Comparison of ENCODE assay signal across 8 mouse cellular contexts in genomic region chr14:51983855-51984246, GRCm38 (mm10). TPM values are rescaled to one million over a fixed set of nuclear protein-coding genes. Genes with fewer than 3 reads are reported as not detected.
DNase-seq lines count a peak whose midpoint lies in the region; ATAC-seq and TF ChIP-seq lines count a peak whose summit lies in the region.

No protein-coding gene starts in this region.

- peak overlapping the region; percentile 89 for H3K4me2 ChIP-seq in kidney, postnatal 0 days (ENCODE audit: low read length)
- H3K4me2 ChIP-seq in embryonic facial prominence, embryonic 12.5 days (replicated peaks) = peak overlapping the region; percentile 73
- peak overlapping the region; percentile 85 for H3K4me2 ChIP-seq in intestine, embryonic 16.5 days (ENCODE audit: low read depth, low read length)
- H3K4me2 ChIP-seq in neural tube, embryonic 12.5 days (replicated peaks) = peak overlapping the region; percentile 80

- H3K4me3 ChIP-seq in kidney, postnatal 0 days (replicated peaks; ENCODE audit: low read depth, low read length) = peak overlapping the region; percentile 83
- H3K4me3 ChIP-seq in embryonic facial prominence, embryonic 12.5 days = peak overlapping the region; percentile 72
- H3K4me3 ChIP-seq in intestine, embryonic 16.5 days (ENCODE audit: low read length) = peak overlapping the region; percentile 67
- H3K4me3 ChIP-seq in neural tube, embryonic 12.5 days = peak overlapping the region; percentile 69

- no peaks in the 10 kb centered on the region for H3K9me3 ChIP-seq in kidney, postnatal 0 days (replicated peaks; ENCODE audit: low read length)
- H3K9me3 ChIP-seq in embryonic facial prominence, embryonic 12.5 days = no peaks in the 10 kb centered on the region
- no peaks in the 10 kb centered on the region for H3K9me3 ChIP-seq in intestine, embryonic 16.5 days (ENCODE audit: control insufficient read depth, low read length)
- no peaks in the 10 kb centered on the region for H3K9me3 ChIP-seq in neural tube, embryonic 12.5 days

- DNase-seq in kidney, postnatal 0 days (ENCODE audit: low spot score) = no peak
- DNase-seq in kidney, adult 9 months = no peak
- DNase-seq in adrenal gland, postnatal 25 days = no peak
- DNase-seq in urinary bladder, postnatal 10 days (ENCODE audit: low spot score) = no peak

- no peak for ATAC-seq in kidney, postnatal 0 days (replicated peaks; ENCODE audit: low FRiP score, low read depth)
- ATAC-seq in embryonic facial prominence, embryonic 12.5 days (ENCODE audit: insufficient number of reproducible peaks, insufficient read depth, low FRiP score, low TSS enrichment) = no peak
- ATAC-seq in intestine, embryonic 16.5 days = no peak
- ATAC-seq in neural tube, embryonic 12.5 days (ENCODE audit: low FRiP score, low read depth) = no peak
- no peak for ATAC-seq in erythroid progenitor cell, adult 5-6 weeks (replicated peaks; ENCODE audit: low FRiP score, poor library complexity, severe bottlenecking)

- peaks cover 5% of the 10 kb centered on the region; the same call in 1 of the 2 replicates for H3K4me1 ChIP-seq in kidney, postnatal 0 days (replicated peaks; ENCODE audit: insufficient read depth, low read length)
- H3K4me1 ChIP-seq in embryonic facial prominence, embryonic 12.5 days = peaks cover 23% of the 10 kb centered on the region
- H3K4me1 ChIP-seq in intestine, embryonic 16.5 days (ENCODE audit: control insufficient read depth, insufficient read depth, low read length) = peaks cover 12% of the 10 kb centered on the region; the same call in 1 of the 2 replicates
- peaks cover 25% of the 10 kb centered on the region for H3K4me1 ChIP-seq in neural tube, embryonic 12.5 days

- 0 out of 2 replicates have a peak, but pooled peaks cover 7% of the 10 kb centered on the region for H3K36me3 ChIP-seq in kidney, postnatal 0 days (ENCODE audit: insufficient read depth, low read length)
- peaks cover 18% of the 10 kb centered on the region for H3K36me3 ChIP-seq in embryonic facial prominence, embryonic 12.5 days
- 0 out of 2 replicates have a peak, but pooled peaks cover 3% of the 10 kb centered on the region for H3K36me3 ChIP-seq in intestine, embryonic 16.5 days (ENCODE audit: control insufficient read depth, insufficient read depth, low read length)
- H3K36me3 ChIP-seq in neural tube, embryonic 12.5 days = peaks cover 8% of the 10 kb centered on the region

- peak overlapping the region; percentile 95 for H3K27ac ChIP-seq in kidney, postnatal 0 days
- peak overlapping the region; percentile 98 for H3K27ac ChIP-seq in embryonic facial prominence, embryonic 12.5 days
- H3K27ac ChIP-seq in intestine, embryonic 16.5 days (ENCODE audit: low read length) = 0 out of 2 replicates have a peak overlapping the region, but pooled peaks have one; percentile 92
- H3K27ac ChIP-seq in neural tube, embryonic 12.5 days = no peak overlapping the region

- WGBS in kidney, postnatal 0 days = 17% methylated on average over 10 of the region's 10 CpGs
- WGBS in embryonic facial prominence, embryonic 12.5 days = 5% methylated on average over 10 of the region's 10 CpGs
- 28% methylated on average over 10 of the region's 10 CpGs for WGBS in intestine, embryonic 16.5 days
- 8% methylated on average over 10 of the region's 10 CpGs for WGBS in neural tube, embryonic 12.5 days

- no peak for TF ChIP-seq CTCF in kidney, postnatal 0 days (IDR thresholded peaks at IDR 0.05; ENCODE audit: low read depth)

- H3K9ac ChIP-seq in kidney, postnatal 0 days (ENCODE audit: low read depth, low read length) = peak overlapping the region; percentile 86
- H3K9ac ChIP-seq in embryonic facial prominence, embryonic 12.5 days = peak overlapping the region; percentile 81
- H3K9ac ChIP-seq in intestine, embryonic 16.5 days (ENCODE audit: low read depth, low read length) = peak overlapping the region; percentile 82
- H3K9ac ChIP-seq in neural tube, embryonic 12.5 days = peak overlapping the region; percentile 82

- H3K27me3 ChIP-seq in kidney, postnatal 0 days (ENCODE audit: insufficient read depth, low read length) = no peaks in the 10 kb centered on the region
- no peaks in the 10 kb centered on the region for H3K27me3 ChIP-seq in embryonic facial prominence, embryonic 12.5 days
- no peaks in the 10 kb centered on the region for H3K27me3 ChIP-seq in intestine, embryonic 16.5 days (replicated peaks; ENCODE audit: control insufficient read depth, insufficient read depth, low read length)
- H3K27me3 ChIP-seq in neural tube, embryonic 12.5 days (replicated peaks) = no peaks in the 10 kb centered on the region

RNA-seq across cellular contexts. Expression of gene Arhgef40, which starts 0.7 kb away (rescaled TPM):
- polyA plus RNA-seq in kidney, postnatal 0 days (2015; fragmentation: Nextera tagmentation; extraction: Ambion mirVana) = 58.0 and 61.3 TPM in 2 replicates
- polyA plus RNA-seq in embryonic facial prominence, embryonic 12.5 days (2016; fragmentation: Nextera tagmentation; extraction: Ambion mirVana) = 204 and 214 TPM in 2 replicates
- polyA plus RNA-seq in intestine, embryonic 16.5 days (2015; fragmentation: Nextera tagmentation; extraction: Ambion mirVana) = 52.0 and 53.0 TPM in 2 replicates
- 105 and 110 TPM in 2 replicates for polyA plus RNA-seq in neural tube, embryonic 12.5 days (2016; fragmentation: Nextera tagmentation; extraction: Ambion mirVana)
- 6.5 and 20.5 TPM in 2 replicates for total RNA-seq in erythroid progenitor cell, adult 5-6 weeks (2015; ENCODE audit: low replicate concordance)
- total RNA-seq in erythroid progenitor cell, adult 5-6 weeks (2017; ENCODE audit: low replicate concordance) = 11.6 and 16.2 TPM in 2 replicates
- 55.7 and 59.3 TPM in 2 replicates for total RNA-seq in adrenal gland, postnatal 25 days (2021)

RNA-seq across cellular contexts. Expression of gene Tmem253, which starts 31.6 kb away (rescaled TPM):
- 1.7 and 2.3 TPM in 2 replicates for polyA plus RNA-seq in kidney, postnatal 0 days (2015; fragmentation: Nextera tagmentation; extraction: Ambion mirVana)
- 0.51 and 0.63 TPM in 2 replicates for polyA plus RNA-seq in embryonic facial prominence, embryonic 12.5 days (2016; fragmentation: Nextera tagmentation; extraction: Ambion mirVana)
- polyA plus RNA-seq in intestine, embryonic 16.5 days (2015; fragmentation: Nextera tagmentation; extraction: Ambion mirVana) = 99.0 and 118 TPM in 2 replicates
- polyA plus RNA-seq in neural tube, embryonic 12.5 days (2016; fragmentation: Nextera tagmentation; extraction: Ambion mirVana) = 1.0 and 1.3 TPM in 2 replicates
- 6.5 TPM in 1 of 2 replicates, not detected in the other for total RNA-seq in erythroid progenitor cell, adult 5-6 weeks (2015; ENCODE audit: low replicate concordance)
- 0.15 TPM in 1 of 2 replicates, not detected in the other for total RNA-seq in erythroid progenitor cell, adult 5-6 weeks (2017; ENCODE audit: low replicate concordance)
- 0.97 and 1.8 TPM in 2 replicates for total RNA-seq in adrenal gland, postnatal 25 days (2021)

RNA-seq across cellular contexts. Expression of gene Zfp219, which starts 36.7 kb away (rescaled TPM):
- 34.0 and 35.8 TPM in 2 replicates for polyA plus RNA-seq in kidney, postnatal 0 days (2015; fragmentation: Nextera tagmentation; extraction: Ambion mirVana)
- polyA plus RNA-seq in embryonic facial prominence, embryonic 12.5 days (2016; fragmentation: Nextera tagmentation; extraction: Ambion mirVana) = 56.7 and 60.6 TPM in 2 replicates
- 19.7 and 20.5 TPM in 2 replicates for polyA plus RNA-seq in intestine, embryonic 16.5 days (2015; fragmentation: Nextera tagmentation; extraction: Ambion mirVana)
- polyA plus RNA-seq in neural tube, embryonic 12.5 days (2016; fragmentation: Nextera tagmentation; extraction: Ambion mirVana) = 78.3 and 84.9 TPM in 2 replicates
- total RNA-seq in erythroid progenitor cell, adult 5-6 weeks (2015; ENCODE audit: low replicate concordance) = 2.2 and 4.2 TPM in 2 replicates
- 3.9 and 4.8 TPM in 2 replicates for total RNA-seq in erythroid progenitor cell, adult 5-6 weeks (2017; ENCODE audit: low replicate concordance)
- 58.4 and 63.3 TPM in 2 replicates for total RNA-seq in adrenal gland, postnatal 25 days (2021)

RNA-seq across cellular contexts. Expression of gene Olfr221, which starts 58.4 kb away (rescaled TPM):
- not detected in 2 replicates for polyA plus RNA-seq in kidney, postnatal 0 days (2015; fragmentation: Nextera tagmentation; extraction: Ambion mirVana)
- polyA plus RNA-seq in embryonic facial prominence, embryonic 12.5 days (2016; fragmentation: Nextera tagmentation; extraction: Ambion mirVana) = not detected in 2 replicates
- not detected in 2 replicates for polyA plus RNA-seq in intestine, embryonic 16.5 days (2015; fragmentation: Nextera tagmentation; extraction: Ambion mirVana)
- polyA plus RNA-seq in neural tube, embryonic 12.5 days (2016; fragmentation: Nextera tagmentation; extraction: Ambion mirVana) = not detected in 2 replicates
- total RNA-seq in erythroid progenitor cell, adult 5-6 weeks (2015; ENCODE audit: low replicate concordance) = not detected in 2 replicates
- total RNA-seq in erythroid progenitor cell, adult 5-6 weeks (2017; ENCODE audit: low replicate concordance) = not detected in 2 replicates
- total RNA-seq in adrenal gland, postnatal 25 days (2021) = not detected in 2 replicates

Comparison
In these comparisons a context has a peak if more than half of its experiments do, and no peak if none do; other contexts are left out.
1. RNA of gene Tmem253, which starts 31.6 kb away (polyA plus RNA-seq): 99.0 to 118 TPM in intestine, embryonic 16.5 days; 1.7 to 2.3 TPM in kidney, postnatal 0 days, 1.0 to 1.3 TPM in neural tube, embryonic 12.5 days and 0.51 to 0.63 TPM in embryonic facial prominence, embryonic 12.5 days; every median in the first group is over 10 times any median in the second.
2. Peak in every context shown above with its lines, with median percentiles within 50 percentile points of each other: H3K4me2 ChIP-seq, H3K4me3 ChIP-seq and H3K9ac ChIP-seq.